ENCODE assay signal across 9 mouse cellular contexts in the genomic region with DNA sequence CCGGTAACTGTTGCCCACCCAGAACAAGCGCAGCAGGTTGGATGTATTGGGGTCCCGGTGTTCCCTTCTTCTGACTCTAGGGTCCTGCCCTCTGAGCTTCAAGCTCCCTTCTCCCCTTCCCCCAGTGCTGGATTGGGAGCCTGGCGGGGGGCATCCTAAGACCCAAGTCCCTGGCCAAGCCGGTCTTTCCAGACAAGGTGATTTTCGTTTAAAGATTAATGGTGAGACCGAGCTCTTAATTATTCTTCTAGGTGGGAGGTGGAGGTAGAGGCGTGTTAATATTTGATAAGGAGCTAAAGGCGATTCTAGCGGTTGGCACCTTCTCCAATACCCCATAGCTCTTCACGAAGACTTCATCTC. TPM values are rescaled to one million over a fixed set of nuclear protein-coding genes. Genes with fewer than 3 reads are reported as not detected.
DNase-seq lines count a peak whose midpoint lies in the region; ATAC-seq lines count a peak whose summit lies in the region.
"Had no signal": no experiment of that assay in that cellular context is flagged by ENCODE, and none has a peak within 500 bp of the region (broad histone marks: within the 10 kb centered on the region; RNA-seq: fewer than 3 reads in every experiment).

No protein-coding gene starts in this region.

- no peaks in the 10 kb centered on the region for H3K9me3 ChIP-seq in liver, embryonic 11.5 days (ENCODE audit: control insufficient read depth, low read length)
- H3K9me3 ChIP-seq in forebrain, embryonic 12.5 days: no peaks in the 10 kb centered on the region
- no peaks in the 10 kb centered on the region for H3K9me3 ChIP-seq in midbrain, embryonic 15.5 days

- peak overlapping the region; percentile 35 for H3K4me3 ChIP-seq in liver, embryonic 11.5 days (ENCODE audit: low read depth, low read length)
- H3K4me3 ChIP-seq in forebrain, embryonic 12.5 days (replicated peaks): peak overlapping the region; percentile 33; the same call in 1 of the 2 replicates
- peak overlapping the region; percentile 38 for H3K4me3 ChIP-seq in midbrain, embryonic 15.5 days

- DNase-seq in liver, embryonic 11.5 days (ENCODE audit: low spot score): no peak
- DNase-seq in liver (no peak), MN1 (ENCODE audit: low spot score) (no peak)
- peak; percentile 52 to 71 for DNase-seq in kidney, adult 8-10 months
- DNase-seq in thymus, postnatal 0 days (ENCODE audit: low spot score): no peak
- DNase-seq in adrenal gland, adult 18-20 months (ENCODE audit: low spot score in 2 of 2): no peak

- peaks cover 49% of the 10 kb centered on the region for H3K27me3 ChIP-seq in liver, embryonic 11.5 days (replicated peaks; ENCODE audit: control insufficient read depth, insufficient read depth, low read length)
- peaks cover 56% of the 10 kb centered on the region for H3K27me3 ChIP-seq in forebrain, embryonic 12.5 days
- H3K27me3 ChIP-seq in midbrain, embryonic 15.5 days (replicated peaks): peaks cover 46% of the 10 kb centered on the region

- H3K27ac ChIP-seq in liver, embryonic 11.5 days (ENCODE audit: low read depth, low read length): no peak overlapping the region
- H3K27ac ChIP-seq in forebrain, embryonic 12.5 days: no peak overlapping the region
- no peak overlapping the region for H3K27ac ChIP-seq in midbrain, embryonic 15.5 days
- H3K27ac ChIP-seq: liver, embryonic 14.5 days had no signal

- ATAC-seq in liver, embryonic 11.5 days (replicated peaks; ENCODE audit: low FRiP score): no peak
- ATAC-seq in forebrain, embryonic 12.5 days (ENCODE audit: low FRiP score): no peak
- no peak for ATAC-seq in midbrain, embryonic 15.5 days (replicated peaks)

- no peaks in the 10 kb centered on the region for H3K36me3 ChIP-seq in liver, embryonic 11.5 days (ENCODE audit: control insufficient read depth, insufficient read depth, low read length)
- no peaks in the 10 kb centered on the region for H3K36me3 ChIP-seq in forebrain, embryonic 12.5 days (replicated peaks)
- no peaks in the 10 kb centered on the region for H3K36me3 ChIP-seq in midbrain, embryonic 15.5 days (replicated peaks)

- no peak overlapping the region for H3K9ac ChIP-seq in liver, embryonic 11.5 days (ENCODE audit: low read depth, low read length)
- H3K9ac ChIP-seq in forebrain, embryonic 12.5 days: no peak overlapping the region
- H3K9ac ChIP-seq in midbrain, embryonic 15.5 days: peak overlapping the region; percentile 17; the same call in 1 of the 2 replicates
- H3K9ac ChIP-seq: liver, embryonic 14.5 days had no signal

- peak overlapping the region; percentile 62 for H3K4me2 ChIP-seq in liver, embryonic 11.5 days
- H3K4me2 ChIP-seq in forebrain, embryonic 12.5 days: peak overlapping the region; percentile 58
- H3K4me2 ChIP-seq in midbrain, embryonic 15.5 days: peak overlapping the region; percentile 75

- H3K4me1 ChIP-seq in liver, embryonic 11.5 days (replicated peaks; ENCODE audit: control insufficient read depth, insufficient read depth, low read length): peaks cover 8% of the 10 kb centered on the region
- peaks cover 23% of the 10 kb centered on the region for H3K4me1 ChIP-seq in forebrain, embryonic 12.5 days
- H3K4me1 ChIP-seq in midbrain, embryonic 15.5 days: peaks cover 24% of the 10 kb centered on the region

- WGBS in liver, embryonic 11.5 days: 2% methylated on average over 11 of the region's 11 CpGs
- WGBS in forebrain, embryonic 12.5 days: 3% methylated on average over 11 of the region's 11 CpGs
- WGBS in midbrain, embryonic 15.5 days: 2% methylated on average over 11 of the region's 11 CpGs

RNA-seq across cellular contexts. Expression of gene Car4, which starts 0.7 kb away (rescaled TPM):
- 13.0 and 14.2 TPM in 2 replicates for polyA plus RNA-seq in liver, embryonic 11.5 days (2014; fragmentation: Nextera tagmentation; extraction: Ambion mirVana)
- 1.4 and 1.6 TPM in 2 replicates for polyA plus RNA-seq in forebrain, embryonic 12.5 days (2016; fragmentation: Nextera tagmentation; extraction: Ambion mirVana)
- polyA plus RNA-seq in midbrain, embryonic 15.5 days (2015; fragmentation: Nextera tagmentation; extraction: Ambion mirVana): 5.3 and 6.0 TPM in 2 replicates
- 8.9 and 10.1 TPM in 2 replicates for polyA plus RNA-seq in thymus, postnatal 0 days (2015; fragmentation: Nextera tagmentation; extraction: Ambion mirVana)
- 1 to 10 TPM; 3.5 to 4.9 TPM for total RNA-seq in adrenal gland, adult 18-20 months (2021)

RNA-seq across cellular contexts. Expression of gene Znhit3, which starts 42.1 kb away (rescaled TPM):
- 85.8 and 91.9 TPM in 2 replicates for polyA plus RNA-seq in liver, embryonic 11.5 days (2014; fragmentation: Nextera tagmentation; extraction: Ambion mirVana)
- 65.9 and 67.6 TPM in 2 replicates for polyA plus RNA-seq in forebrain, embryonic 12.5 days (2016; fragmentation: Nextera tagmentation; extraction: Ambion mirVana)
- polyA plus RNA-seq in midbrain, embryonic 15.5 days (2015; fragmentation: Nextera tagmentation; extraction: Ambion mirVana): 61.8 and 62.8 TPM in 2 replicates
- 68.4 and 74.4 TPM in 2 replicates for polyA plus RNA-seq in thymus, postnatal 0 days (2015; fragmentation: Nextera tagmentation; extraction: Ambion mirVana)
- 1 to 10 TPM; 8.8 to 9.9 TPM for total RNA-seq in adrenal gland, adult 18-20 months (2021)

Comparison
In these comparisons a context has a peak if more than half of its experiments do, and no peak if none do; other contexts are left out.
1. DNase-seq: peak in kidney, adult 8-10 months (2 of 2); none in liver, embryonic 11.5 days (single experiment), liver (single experiment), thymus, postnatal 0 days (single experiment), adrenal gland, adult 18-20 months (0 of 2) and MN1 (single experiment).
2. Peak in every context shown above with its lines, with median percentiles within 50 percentile points of each other: H3K4me2 ChIP-seq and H3K4me3 ChIP-seq.